Mouse (Mus musculus): ENCODE data around the gene Ncbp3. TPM values are rescaled to one million over a fixed set of nuclear protein-coding genes. Genes with fewer than 3 reads are reported as not detected.

The Ncbp3 gene
- 14.2 and 14.9 TPM in 2 replicates for polyA plus RNA-seq (2016; fragmentation: Nextera tagmentation; extraction: Ambion mirVana)

- H3K9ac ChIP-seq = peak within 1 kb of the TSS; percentile 92
- H3K4me2 ChIP-seq (replicated peaks) = peak within 1 kb of the TSS; percentile 89
- peaks cover 10% of the 10 kb centered on the region for H3K36me3 ChIP-seq
- no peaks in the 10 kb centered on the region for H3K27me3 ChIP-seq
- ATAC-seq (ENCODE audit: insufficient number of reproducible peaks, insufficient read depth, low FRiP score, low TSS enrichment) = peak; percentile 95
- H3K27ac ChIP-seq = peak within 1 kb of the TSS; percentile 76
- H3K9me3 ChIP-seq = no peaks in the 10 kb centered on the region
- 1% methylated on average over 39 of the region's 39 CpGs for WGBS
- H3K4me1 ChIP-seq = peaks cover 13% of the 10 kb centered on the region
- peak within 1 kb of the TSS; percentile 85 for H3K4me3 ChIP-seq
These were observed at the start of gene Ncbp3 for GRCm38 (mm10) chr11:73047542-73047996. Ncbp3 (plus strand) TSS chr11:73047783.

- no peak within 1 kb of the TSS for H3K9ac ChIP-seq
- H3K9me3 ChIP-seq = no peaks in the 10 kb centered on the region
- peak; percentile 45; the same call in 1 of the 2 replicates for ATAC-seq (ENCODE audit: insufficient number of reproducible peaks, insufficient read depth, low FRiP score, low TSS enrichment)
- 44% methylated on average over 8 of the region's 8 CpGs for WGBS
- no peaks in the 10 kb centered on the region for H3K36me3 ChIP-seq
- H3K27ac ChIP-seq = no peak within 1 kb of the TSS
- H3K27me3 ChIP-seq = no peaks in the 10 kb centered on the region
- H3K4me2 ChIP-seq (replicated peaks) = no peak within 1 kb of the TSS
- no peak within 1 kb of the TSS for H3K4me3 ChIP-seq
- H3K4me1 ChIP-seq = no peaks in the 10 kb centered on the region
These were observed 48.8 kb upstream of the Ncbp3 start, which contains the start of gene P2rx1 for GRCm38 (mm10) chr11:72998771-72999170. P2rx1 (plus strand) TSS chr11:72999103.

- Histone ChIP-seq H3K4me2 (replicated peaks) (no peak overlapping the region), H3K4me1 (no peaks in the 10 kb centered on the region), H3K27me3 (no peaks in the 10 kb centered on the region), H3K27ac (no peak overlapping the region), H3K36me3 (no peaks in the 10 kb centered on the region), H3K9me3 (no peaks in the 10 kb centered on the region), H3K9ac (no peak overlapping the region), H3K4me3 (no peak overlapping the region)
- ATAC-seq (ENCODE audit: insufficient number of reproducible peaks, insufficient read depth, low FRiP score, low TSS enrichment) = no peak
- 17% methylated on average over 6 of the region's 6 CpGs for WGBS
These were observed 46.6 kb upstream of the Ncbp3 start for GRCm38 (mm10) chr11:73001029-73001428.

- no peaks in the 10 kb centered on the region for H3K4me1 ChIP-seq
- WGBS = 6% methylated on average over 2 of the region's 2 CpGs
- H3K4me3 ChIP-seq = no peak overlapping the region
- H3K27ac ChIP-seq = no peak overlapping the region
- peaks cover 11% of the 10 kb centered on the region for H3K27me3 ChIP-seq
- H3K9me3 ChIP-seq = no peaks in the 10 kb centered on the region
- H3K9ac ChIP-seq = peak overlapping the region; percentile 24; the same call in 1 of the 2 replicates
- H3K36me3 ChIP-seq = no peaks in the 10 kb centered on the region
- ATAC-seq (ENCODE audit: insufficient number of reproducible peaks, insufficient read depth, low FRiP score, low TSS enrichment) = no peak
- no peak overlapping the region for H3K4me2 ChIP-seq (replicated peaks)
These were observed 41.2 kb upstream of the Ncbp3 start for GRCm38 (mm10) chr11:73006377-73006776.

GRCm38 (mm10) chr11:73007113-73007512 is 40.5 kb upstream of the Ncbp3 start:
- Histone ChIP-seq H3K36me3 (no peaks in the 10 kb centered on the region), H3K27ac (no peak overlapping the region), H3K4me3 (no peak overlapping the region), H3K9ac (no peak overlapping the region), H3K9me3 (no peaks in the 10 kb centered on the region), H3K4me1 (no peaks in the 10 kb centered on the region), H3K27me3 (peaks cover 11% of the 10 kb centered on the region), H3K4me2 (replicated peaks) (no peak overlapping the region)
- 76% methylated on average over 3 of the region's 3 CpGs for WGBS
- ATAC-seq (ENCODE audit: insufficient number of reproducible peaks, insufficient read depth, low FRiP score, low TSS enrichment) = no peak

- H3K36me3 ChIP-seq = no peaks in the 10 kb centered on the region
- no peak overlapping the region for H3K4me3 ChIP-seq
- H3K4me1 ChIP-seq = no peaks in the 10 kb centered on the region
- peaks cover 11% of the 10 kb centered on the region for H3K27me3 ChIP-seq
- no peak overlapping the region for H3K9ac ChIP-seq
- H3K4me2 ChIP-seq (replicated peaks) = no peak overlapping the region
- H3K27ac ChIP-seq = no peak overlapping the region
- no peaks in the 10 kb centered on the region for H3K9me3 ChIP-seq
- 59% methylated on average over 11 of the region's 11 CpGs for WGBS
- no peak for ATAC-seq (ENCODE audit: insufficient number of reproducible peaks, insufficient read depth, low FRiP score, low TSS enrichment)
These were observed 39.7 kb upstream of the Ncbp3 start for GRCm38 (mm10) chr11:73007698-73008481.

GRCm38 (mm10) chr11:73008826-73009225 is 38.8 kb upstream of the Ncbp3 start:
- WGBS = 76% methylated on average over 2 of the region's 2 CpGs
- Histone ChIP-seq H3K4me2 (replicated peaks) (no peak overlapping the region), H3K9ac (no peak overlapping the region), H3K27me3 (peaks cover 11% of the 10 kb centered on the region), H3K4me3 (no peak overlapping the region), H3K27ac (no peak overlapping the region), H3K9me3 (no peaks in the 10 kb centered on the region), H3K4me1 (no peaks in the 10 kb centered on the region), H3K36me3 (no peaks in the 10 kb centered on the region)
- ATAC-seq (ENCODE audit: insufficient number of reproducible peaks, insufficient read depth, low FRiP score, low TSS enrichment) = no peak

GRCm38 (mm10) chr11:73009531-73010274 is 37.9 kb upstream of the Ncbp3 start:
- Histone ChIP-seq H3K27ac (no peak overlapping the region), H3K9me3 (no peaks in the 10 kb centered on the region), H3K4me2 (replicated peaks) (no peak overlapping the region), H3K27me3 (peaks cover 13% of the 10 kb centered on the region), H3K36me3 (no peaks in the 10 kb centered on the region), H3K9ac (no peak overlapping the region), H3K4me1 (no peaks in the 10 kb centered on the region), H3K4me3 (no peak overlapping the region)
- 53% methylated on average over 13 of the region's 13 CpGs for WGBS
- no peak for ATAC-seq (ENCODE audit: insufficient number of reproducible peaks, insufficient read depth, low FRiP score, low TSS enrichment)

GRCm38 (mm10) chr11:73013981-73014380 is 33.6 kb upstream of the Ncbp3 start:
- no peak overlapping the region for H3K9ac ChIP-seq
- no peak overlapping the region for H3K27ac ChIP-seq
- no peaks in the 10 kb centered on the region for H3K9me3 ChIP-seq
- H3K4me1 ChIP-seq = no peaks in the 10 kb centered on the region
- no peaks in the 10 kb centered on the region for H3K36me3 ChIP-seq
- 69% methylated on average over 5 of the region's 5 CpGs for WGBS
- H3K4me2 ChIP-seq (replicated peaks) = no peak overlapping the region
- H3K4me3 ChIP-seq = no peak overlapping the region
- no peak for ATAC-seq (ENCODE audit: insufficient number of reproducible peaks, insufficient read depth, low FRiP score, low TSS enrichment)
- peaks cover 24% of the 10 kb centered on the region for H3K27me3 ChIP-seq

- ATAC-seq (ENCODE audit: insufficient number of reproducible peaks, insufficient read depth, low FRiP score, low TSS enrichment) = no peak
- Histone ChIP-seq H3K27me3 (peaks cover 23% of the 10 kb centered on the region), H3K36me3 (no peaks in the 10 kb centered on the region), H3K9me3 (no peaks in the 10 kb centered on the region), H3K27ac (no peak overlapping the region), H3K4me1 (peaks cover 5% of the 10 kb centered on the region), H3K9ac (no peak overlapping the region), H3K4me2 (replicated peaks) (no peak overlapping the region), H3K4me3 (no peak overlapping the region)
- WGBS = 85% methylated on average over 4 of the region's 4 CpGs
These were observed 32.7 kb upstream of the Ncbp3 start for GRCm38 (mm10) chr11:73014831-73015344.

GRCm38 (mm10) chr11:73015391-73016102 is 32.0 kb upstream of the Ncbp3 start:
- no peak for ATAC-seq (ENCODE audit: insufficient number of reproducible peaks, insufficient read depth, low FRiP score, low TSS enrichment)
- no peaks in the 10 kb centered on the region for H3K36me3 ChIP-seq
- no peaks in the 10 kb centered on the region for H3K9me3 ChIP-seq
- H3K27ac ChIP-seq = no peak overlapping the region
- H3K4me2 ChIP-seq (replicated peaks) = no peak overlapping the region
- H3K9ac ChIP-seq = no peak overlapping the region
- 78% methylated on average over 5 of the region's 5 CpGs for WGBS
- H3K4me1 ChIP-seq = peaks cover 8% of the 10 kb centered on the region
- peaks cover 27% of the 10 kb centered on the region for H3K27me3 ChIP-seq
- no peak overlapping the region for H3K4me3 ChIP-seq

Data from embryonic facial prominence, embryonic 12.5 days (tissue).